Mouse (Mus musculus) retina, postnatal 1 day (tissue): ENCODE data around the gene Olfr294.

Source experiments
- DNase-seq: peaks from one replicate; pipeline ENCODE4 v3.0.0-alpha.2; 2012

Gene Olfr294

DNA sequence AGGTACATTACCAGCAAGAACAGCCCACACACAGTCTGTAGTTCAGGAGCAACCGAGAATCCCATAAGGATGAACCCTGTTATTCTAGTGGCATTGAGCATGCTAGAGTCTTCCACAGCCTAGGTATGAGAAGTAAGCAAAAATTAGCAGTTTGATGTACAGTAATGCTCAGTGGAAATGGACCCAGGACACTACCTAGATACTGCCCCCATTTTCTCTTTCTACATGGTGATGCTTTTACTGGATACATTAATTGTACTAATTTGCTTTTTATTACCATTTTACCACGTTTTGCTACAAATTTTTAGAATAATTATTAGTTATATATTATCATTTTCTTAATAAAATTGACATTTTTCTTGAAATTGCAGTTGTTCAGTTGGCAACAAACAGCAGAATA is at the start of gene Olfr294:
Gene Olfr294, minus strand, starts transcription at position 101 of the 400 bp plus-strand sequence.
- DNase-seq, result no peak

DNA sequence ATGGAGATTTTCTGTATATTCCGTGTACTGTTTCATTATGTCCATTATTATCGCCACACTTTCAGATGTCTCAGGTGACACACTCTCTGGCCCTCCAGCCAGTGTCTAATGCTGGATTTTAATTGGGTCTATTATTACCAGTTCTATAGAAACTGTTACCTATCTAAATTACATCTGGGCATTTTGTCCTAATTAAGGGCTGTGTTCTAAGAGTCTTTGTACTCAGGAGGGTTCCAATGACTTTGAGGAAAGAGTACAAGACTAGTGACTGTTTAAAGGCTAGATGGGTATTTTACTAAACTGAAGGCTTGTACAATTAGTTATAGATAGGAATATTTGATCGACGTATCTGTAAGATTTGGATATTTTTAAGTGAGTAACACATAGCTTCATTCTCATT is 32.3 kb upstream of the Olfr294 start, which contains the start of gene Olfr293:
Gene Olfr293, plus strand, starts transcription at position 301 of the 400 bp plus-strand sequence.
- DNase-seq, result no peak

DNA sequence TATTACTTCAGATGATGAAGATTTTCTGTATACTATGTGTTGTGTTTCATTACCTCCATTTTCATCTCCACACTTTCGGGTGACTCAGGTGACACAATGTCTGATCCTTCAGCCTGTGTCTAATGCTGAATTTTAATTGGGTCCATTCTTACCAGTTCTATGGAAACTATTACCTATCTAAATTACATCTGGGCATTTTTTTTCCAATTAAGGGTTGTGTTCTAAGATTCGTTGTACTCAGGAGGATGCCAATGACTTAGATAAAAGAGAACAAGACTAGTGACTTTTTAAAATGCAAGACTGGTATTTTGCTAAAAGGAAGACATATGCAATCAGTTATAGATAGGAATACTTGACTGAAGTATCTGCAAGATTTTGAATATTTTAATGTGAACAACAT is 32.9 kb downstream of the Olfr294 start, which contains the start of gene Olfr295:
Gene Olfr295, plus strand, starts transcription at position 301 of the 400 bp plus-strand sequence.
- no peak for DNase-seq
